Mouse (Mus musculus) forebrain, embryonic 11.5 days (tissue): ENCODE data around the gene Ccdc189. TPM values are rescaled to one million over a fixed set of nuclear protein-coding genes. Genes with fewer than 3 reads are reported as not detected.

Experiments
- ATAC-seq: fragments of 200-750 bp; cut with Nextera tagmentation; replicated peaks from 2 replicates; pipeline ENCODE4 v1.8.0; 2017; ENCODE audit warnings: moderate TSS enrichment; ENCODE audit not compliant: low FRiP score
- DNase-seq: peaks from one replicate; pipeline ENCODE4 v3.0.0-alpha.2; 2017; ENCODE audit warnings: low spot score
- H3K27ac ChIP-seq: fragments of 300-500 bp; sonication (generic); 2 replicates; pipeline ENCODE4 v1.5.1; 2014; ENCODE audit warnings: low read depth, low read length
- H3K27me3 ChIP-seq: fragments of 300-500 bp; sonication (generic); 2 replicates; pipeline ENCODE4 v1.6.1; 2014; ENCODE audit warnings: mild to moderate bottlenecking, low read length, mixed read lengths; ENCODE audit not compliant: control insufficient read depth, insufficient read depth
- H3K36me3 ChIP-seq: fragments of 300-500 bp; sonication (generic); 2 replicates; pipeline ENCODE4 v1.6.1; 2014; ENCODE audit warnings: mild to moderate bottlenecking, low read length, moderate library complexity, mixed read lengths; ENCODE audit not compliant: control insufficient read depth, insufficient read depth
- H3K4me1 ChIP-seq: fragments of 300-500 bp; sonication (generic); replicated peaks from 2 replicates; pipeline ENCODE4 v1.6.1; 2014; ENCODE audit warnings: low read length, mixed read lengths; ENCODE audit not compliant: control insufficient read depth, insufficient read depth
- H3K4me2 ChIP-seq: fragments of 300-500 bp; sonication (generic); 2 replicates; pipeline ENCODE4 v1.6.1; 2014; ENCODE audit warnings: low read depth, mild to moderate bottlenecking, low read length, moderate library complexity, mixed read lengths; ENCODE audit not compliant: severe bottlenecking
- H3K4me3 ChIP-seq: fragments of 300-500 bp; sonication (generic); 2 replicates; pipeline ENCODE4 v1.5.1; 2014; ENCODE audit warnings: low read depth, low read length
- H3K9ac ChIP-seq: fragments of 300-500 bp; sonication (generic); 2 replicates; pipeline ENCODE4 v1.6.1; 2014; ENCODE audit warnings: low read length
- H3K9me3 ChIP-seq: fragments of 300-500 bp; sonication (generic); 2 replicates; pipeline ENCODE4 v1.6.1; 2016; ENCODE audit warnings: low read length, mixed read lengths; ENCODE audit not compliant: control insufficient read depth
- WGBS: fragments of 180-500 bp; shearing (Covaris S2); extraction: QIAGEN DNeasy Blood & Tissue Kit; methylation state at CpG from one replicate; pipeline ENCODE4 v1.1.7; 2014; 5-methylcytosine and 5-hydroxymethylcytosine counted together
- polyA plus RNA-seq: library from polyadenylated mRNA; unstranded; fragments of >200 nt; fragmentation: Nextera tagmentation; extraction: Ambion mirVana; gene quantifications from 2 replicates; pipeline ENCODE4 v1.2.1, GENCODE M21; 2014

The Ccdc189 gene
- polyA plus RNA-seq, 1 experiment from 2014 or later, result 13.5 TPM

GRCm38 (mm10) chr7:127564381-127565150 is 23.8 kb downstream of the Ccdc189 start:
- ATAC-seq (no peak), DNase-seq (no peak)
- Histone ChIP-seq H3K27ac (no peak overlapping the region), H3K9me3 (no peaks in the 10 kb centered on the region), H3K9ac (no peak overlapping the region), H3K4me2 (no peak overlapping the region), H3K27me3 (no peaks in the 10 kb centered on the region), H3K36me3 (peaks cover 17% of the 10 kb centered on the region; the same call in 1 of the 2 replicates), H3K4me3 (no peak overlapping the region), H3K4me1 (no peaks in the 10 kb centered on the region)
- 91% methylated on average over 6 of the region's 6 CpGs for WGBS

DNA sequence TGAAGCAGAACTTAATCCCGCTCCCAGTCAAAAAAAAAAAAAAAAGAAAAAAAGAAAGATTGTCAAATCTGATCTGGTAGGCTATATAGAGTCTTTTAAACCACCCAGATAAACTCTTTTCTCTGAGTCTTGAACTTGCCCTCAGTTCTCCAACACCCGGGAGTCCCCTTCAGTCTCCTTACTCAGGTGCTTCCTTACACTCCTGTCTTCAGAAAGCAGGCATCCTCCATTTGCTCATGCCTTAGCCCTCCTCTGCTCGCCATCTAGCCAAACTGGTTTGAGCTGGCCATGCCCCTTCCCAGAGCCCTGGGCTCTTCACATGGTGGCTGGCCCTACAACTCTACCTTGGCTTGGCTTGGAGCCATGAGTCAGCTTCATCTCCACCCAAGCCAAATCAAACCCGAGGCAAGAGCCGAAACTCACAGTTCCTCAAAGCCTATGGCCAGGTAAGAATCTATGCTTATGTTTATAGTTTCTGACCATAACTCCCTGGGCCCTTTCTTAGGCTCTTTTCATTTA is 27.0 kb downstream of the Ccdc189 start, which contains the start of gene Tmem265:
Tmem265 (plus strand) TSS at position 51 of the 519 bp plus-strand sequence.
- WGBS, result 91% methylated on average over 5 of the region's 5 CpGs
- DNase-seq, result no peak
- H3K4me3 ChIP-seq, result no peak within 1 kb of the TSS
- no peaks in the 10 kb centered on the region for H3K4me1 ChIP-seq
- H3K9ac ChIP-seq, result no peak within 1 kb of the TSS
- H3K27me3 ChIP-seq, result no peaks in the 10 kb centered on the region
- no peak within 1 kb of the TSS for H3K4me2 ChIP-seq
- no peak within 1 kb of the TSS for H3K27ac ChIP-seq
- no peaks in the 10 kb centered on the region for H3K9me3 ChIP-seq
- H3K36me3 ChIP-seq, result peaks cover 32% of the 10 kb centered on the region
- no peak for ATAC-seq

DNA sequence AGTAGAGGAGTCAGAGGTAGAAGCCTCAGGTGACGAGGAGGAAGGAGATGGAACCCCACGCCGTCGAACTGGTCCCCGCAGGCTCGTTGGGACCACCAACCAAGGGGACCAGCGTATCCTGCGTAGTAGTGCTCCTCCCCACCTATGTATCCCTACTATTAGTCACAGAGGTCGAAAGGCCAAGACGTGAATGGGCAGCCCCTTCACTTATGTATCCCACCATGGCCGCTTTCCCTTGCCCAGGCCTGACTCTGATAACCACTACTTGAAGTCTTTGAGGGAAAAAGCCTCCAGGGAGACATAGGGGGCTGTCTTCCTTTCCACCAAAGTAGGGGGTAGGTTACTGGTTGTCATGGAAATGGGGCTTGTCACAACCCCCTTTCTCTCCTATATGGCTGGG is 27.8 kb downstream of the Ccdc189 start:
- Histone ChIP-seq H3K27ac (no peak overlapping the region), H3K36me3 (peaks cover 31% of the 10 kb centered on the region), H3K27me3 (no peaks in the 10 kb centered on the region), H3K9me3 (no peaks in the 10 kb centered on the region), H3K4me1 (no peaks in the 10 kb centered on the region), H3K9ac (no peak overlapping the region), H3K4me3 (no peak overlapping the region), H3K4me2 (no peak overlapping the region)
- DNase-seq (no peak), ATAC-seq (no peak)
- 94% methylated on average over 11 of the region's 11 CpGs for WGBS

GRCm38 (mm10) chr7:127551558-127551957 is 36.8 kb downstream of the Ccdc189 start:
- no peak overlapping the region for H3K27ac ChIP-seq
- no peaks in the 10 kb centered on the region for H3K9me3 ChIP-seq
- H3K9ac ChIP-seq, result no peak overlapping the region
- DNase-seq, result no peak
- H3K27me3 ChIP-seq, result no peaks in the 10 kb centered on the region
- H3K4me2 ChIP-seq, result no peak overlapping the region
- WGBS, result 97% methylated on average over 8 of the region's 8 CpGs
- H3K4me3 ChIP-seq, result no peak overlapping the region
- no peak for ATAC-seq
- H3K4me1 ChIP-seq, result no peaks in the 10 kb centered on the region
- H3K36me3 ChIP-seq, result peaks cover 22% of the 10 kb centered on the region

DNA sequence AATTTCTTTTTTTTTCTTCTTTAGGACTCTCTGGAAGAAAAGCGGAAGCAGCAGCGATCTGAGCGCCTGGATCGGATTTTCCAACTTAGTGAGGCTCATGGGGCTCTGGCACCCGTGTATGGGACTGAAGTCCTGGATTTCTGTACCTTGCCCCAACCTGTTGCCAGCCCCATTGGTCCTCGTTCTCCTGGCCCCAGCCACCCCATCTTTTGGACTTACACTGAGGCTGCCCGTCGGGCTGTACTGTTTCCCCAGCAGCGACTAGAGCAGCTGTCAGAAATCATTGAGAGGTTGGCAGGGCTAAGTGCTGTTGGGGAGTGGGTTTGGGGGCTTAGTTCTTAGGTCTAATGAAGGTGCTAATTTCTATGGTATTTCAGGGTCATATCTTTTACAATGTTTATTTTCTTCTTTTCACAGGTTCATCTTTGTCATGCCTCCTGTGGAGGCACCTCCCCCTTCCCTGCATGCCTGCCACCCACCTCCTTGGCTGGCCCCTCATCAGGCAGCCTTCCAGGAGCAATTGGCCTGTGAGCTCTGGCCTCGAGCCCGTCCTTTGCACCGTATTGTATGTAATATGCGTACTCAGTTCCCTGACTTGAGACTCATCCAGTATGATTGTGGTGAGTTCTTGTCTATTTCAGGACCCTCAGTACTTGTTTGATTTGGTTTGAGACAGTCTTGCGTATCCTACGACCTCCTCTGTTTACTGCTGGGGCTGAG is 39.1 kb downstream of the Ccdc189 start:
- no peak overlapping the region for H3K4me2 ChIP-seq
- peaks cover 21% of the 10 kb centered on the region; the same call in 1 of the 2 replicates for H3K36me3 ChIP-seq
- WGBS, result 91% methylated on average over 15 of the region's 15 CpGs
- no peaks in the 10 kb centered on the region for H3K9me3 ChIP-seq
- DNase-seq (no peak), ATAC-seq (no peak)
- no peaks in the 10 kb centered on the region for H3K4me1 ChIP-seq
- no peak overlapping the region for H3K9ac ChIP-seq
- H3K4me3 ChIP-seq, result no peak overlapping the region
- H3K27me3 ChIP-seq, result no peaks in the 10 kb centered on the region
- no peak overlapping the region for H3K27ac ChIP-seq

- DNase-seq (no peak), ATAC-seq (no peak)
- Histone ChIP-seq H3K27me3 (no peaks in the 10 kb centered on the region), H3K4me1 (no peaks in the 10 kb centered on the region), H3K4me2 (no peak overlapping the region), H3K4me3 (no peak overlapping the region), H3K9ac (no peak overlapping the region), H3K27ac (no peak overlapping the region), H3K9me3 (no peaks in the 10 kb centered on the region), H3K36me3 (peaks cover 54% of the 10 kb centered on the region)
- 98% methylated on average over 3 of the region's 3 CpGs for WGBS
Observed at GRCm38 (mm10) chr7:127541671-127542070, 46.7 kb downstream of the Ccdc189 start.

Other genes with a start within 250 kb of the Ccdc189 start
- gene Zfp768, start 243.0 kb downstream of the Ccdc189 start, polyA plus RNA-seq, result 5.3 and 5.5 TPM in 2 replicates
- 8.5 and 8.6 TPM in 2 replicates for gene Zfp747, start 212.5 kb downstream of the Ccdc189 start, polyA plus RNA-seq
- gene 9130019O22Rik, start 201.4 kb downstream of the Ccdc189 start, polyA plus RNA-seq, result 5.0 and 5.3 TPM in 2 replicates
- 5.9 and 6.8 TPM in 2 replicates for gene E430018J23Rik, start 195.0 kb downstream of the Ccdc189 start, polyA plus RNA-seq
- 7.2 and 7.4 TPM in 2 replicates for gene Zfp764, start 181.8 kb downstream of the Ccdc189 start, polyA plus RNA-seq
- 35.4 and 35.7 TPM in 2 replicates for gene Zfp688, start 166.5 kb downstream of the Ccdc189 start, polyA plus RNA-seq
- gene Zfp689, start 139.4 kb downstream of the Ccdc189 start, polyA plus RNA-seq, result 15.7 and 16.5 TPM in 2 replicates
- gene Prr14, start 129.0 kb downstream of the Ccdc189 start, polyA plus RNA-seq, result 70.7 and 77.3 TPM in 2 replicates
- 13.6 and 14.7 TPM in 2 replicates for gene Fbrs, start 109.4 kb downstream of the Ccdc189 start, polyA plus RNA-seq
- gene Srcap, start 76.6 kb downstream of the Ccdc189 start, polyA plus RNA-seq, result 91.6 and 93.5 TPM in 2 replicates
- 23.3 and 24.7 TPM in 2 replicates for gene Gm42715, start 69.0 kb downstream of the Ccdc189 start, polyA plus RNA-seq
- 10.2 and 13.0 TPM in 2 replicates for gene Tmem265, start 27.2 kb downstream of the Ccdc189 start, polyA plus RNA-seq
- 57.9 and 60.5 TPM in 2 replicates for gene Phkg2, start 15.3 kb downstream of the Ccdc189 start, polyA plus RNA-seq
- 59.1 and 66.3 TPM in 2 replicates for gene Rnf40, start 172 bp upstream of the Ccdc189 start, polyA plus RNA-seq
- gene Zfp629, start 27.2 kb upstream of the Ccdc189 start, polyA plus RNA-seq, result 33.4 and 36.6 TPM in 2 replicates
- gene Bcl7c, start 120.3 kb upstream of the Ccdc189 start, polyA plus RNA-seq, result 59.5 and 65.8 TPM in 2 replicates
- 7.2 and 9.5 TPM in 2 replicates for gene Ctf1, start 124.1 kb upstream of the Ccdc189 start, polyA plus RNA-seq
- 0.63 TPM in 1 of 2 replicates, not detected in the other for gene Ctf2, start 143.6 kb upstream of the Ccdc189 start, polyA plus RNA-seq
- 7.9 and 9.7 TPM in 2 replicates for gene Fbxl19, start 155.9 kb upstream of the Ccdc189 start, polyA plus RNA-seq
- 6.6 and 7.1 TPM in 2 replicates for gene Orai3, start 181.2 kb upstream of the Ccdc189 start, polyA plus RNA-seq
- gene Setd1a, start 188.1 kb upstream of the Ccdc189 start, polyA plus RNA-seq, result 28.8 and 30.7 TPM in 2 replicates
- not detected in 2 replicates for gene Gm49388, start 197.0 kb upstream of the Ccdc189 start, polyA plus RNA-seq
- 6.5 and 7.9 TPM in 2 replicates for gene Hsd3b7, start 212.0 kb upstream of the Ccdc189 start, polyA plus RNA-seq
- gene Stx4a, start 235.7 kb upstream of the Ccdc189 start, polyA plus RNA-seq, result 10.1 and 13.2 TPM in 2 replicates
- 11.1 and 13.0 TPM in 2 replicates for gene Stx1b, start 236.0 kb upstream of the Ccdc189 start, polyA plus RNA-seq